Mouse (Mus musculus) heart, embryonic 14.5 days (tissue): ENCODE measurements around the gene Kctd11. TPM values are rescaled to one million over a fixed set of nuclear protein-coding genes. Genes with fewer than 3 reads are reported as not detected.
A peak's percentile ranks its signal among the peaks of the same experiment; 100 is the strongest.

Source experiments
- ATAC-seq: fragments of 200-750 bp; cut with Nextera tagmentation; 2 replicates; pipeline ENCODE4 v1.8.0; 2017; ENCODE audit warnings: low read depth, moderate TSS enrichment; ENCODE audit not compliant: insufficient number of reproducible peaks, insufficient read depth, low FRiP score
- H3K27ac ChIP-seq, 2 experiments: fragments of 200-500 bp in 1 of 2; fragments of 300-500 bp in 1 of 2; sonication (generic) in 1 of 2; replicated peaks in 1 of 2; 2 replicates each; pipeline ENCODE4 v1.5.1; 2012 to 2014; ENCODE audit warnings: low read depth in 2 of 2, low read length in 2 of 2, control low read depth in 1 of 2, mild to moderate bottlenecking in 1 of 2, mixed read lengths in 1 of 2; ENCODE audit not compliant: control insufficient read depth in 1 of 2, insufficient read depth in 1 of 2
- H3K27me3 ChIP-seq: fragments of 300-500 bp; sonication (generic); 2 replicates; pipeline ENCODE4 v1.6.1; 2014; ENCODE audit warnings: mild to moderate bottlenecking, low read length, control low read depth; ENCODE audit not compliant: control insufficient read depth, insufficient read depth
- H3K36me3 ChIP-seq: fragments of 300-500 bp; sonication (generic); 2 replicates; pipeline ENCODE4 v1.6.1; 2014; ENCODE audit warnings: mild to moderate bottlenecking, control low read depth, low read length, mixed read lengths; ENCODE audit not compliant: control insufficient read depth, insufficient read depth
- H3K4me1 ChIP-seq, 2 experiments: fragments of 200-500 bp in 1 of 2; fragments of 300-500 bp in 1 of 2; sonication (generic) in 1 of 2; 2 replicates each; pipeline ENCODE4 v1.6.1; 2012 to 2014; ENCODE audit warnings: low read length in 2 of 2, control low read depth in 1 of 2, mixed read lengths in 1 of 2; ENCODE audit not compliant: control insufficient read depth in 2 of 2, insufficient read depth in 2 of 2
- H3K4me2 ChIP-seq: fragments of 300-500 bp; sonication (generic); 2 replicates; pipeline ENCODE4 v1.6.1; 2014; ENCODE audit warnings: mild to moderate bottlenecking, low read length
- H3K4me3 ChIP-seq, 2 experiments: fragments of 200-500 bp in 1 of 2; fragments of 300-500 bp in 1 of 2; sonication (generic) in 1 of 2; 2 replicates each; pipeline ENCODE4 v1.5.1; 2012 to 2014; ENCODE audit warnings: low read length in 2 of 2, mild to moderate bottlenecking in 2 of 2, control low read depth in 1 of 2, low read depth in 1 of 2, moderate library complexity in 1 of 2; ENCODE audit not compliant: control insufficient read depth in 1 of 2, insufficient read depth in 1 of 2
- H3K9ac ChIP-seq: fragments of 300-500 bp; sonication (generic); 2 replicates; pipeline ENCODE4 v1.6.1; 2014; ENCODE audit warnings: mild to moderate bottlenecking, low read length
- H3K9me3 ChIP-seq: fragments of 300-500 bp; sonication (generic); 2 replicates; pipeline ENCODE4 v1.6.1; 2016; ENCODE audit warnings: low read length, control low read depth; ENCODE audit not compliant: control insufficient read depth
- WGBS: fragments of 180-500 bp; shearing (Covaris S2); extraction: QIAGEN DNeasy Blood & Tissue Kit; methylation state at CpG from one replicate; pipeline ENCODE4 v1.1.7; 2014; 5-methylcytosine and 5-hydroxymethylcytosine counted together
- polyA plus RNA-seq: library from polyadenylated mRNA; unstranded; fragments of >200 nt; fragmentation: Nextera tagmentation; extraction: Ambion mirVana; gene quantifications from 2 replicates; pipeline ENCODE4 v1.2.1, GENCODE M21; 2014

Kctd11 gene
- polyA plus RNA-seq, 1 experiment from 2014 or later, result 2.8 TPM

GRCm38 (mm10) chr11:69854680-69855079, 26.5 kb downstream of the Kctd11 start:
- ATAC-seq, result no peak
- WGBS, result 74% methylated on average over 10 of the region's 10 CpGs

GRCm38 (mm10) chr11:69853994-69854393, 27.2 kb downstream of the Kctd11 start:
- Histone ChIP-seq H3K4me3 (no peak overlapping the region), H3K27ac (no peak overlapping the region), H3K4me2 (no peak overlapping the region), H3K4me1 (peaks cover 4 to 6% of the 10 kb centered on the region in 2 experiments; a peak in 2 of 4 replicates), H3K36me3 (peaks cover 29% of the 10 kb centered on the region), H3K9ac (no peak overlapping the region), H3K9me3 (no peaks in the 10 kb centered on the region), H3K27me3 (peaks cover 16% of the 10 kb centered on the region)
- WGBS, result 27% methylated on average over 7 of the region's 7 CpGs
- ATAC-seq, result 0 out of 2 replicates have a peak, but pooled peaks have one; percentile 9

More at GRCm38 (mm10) chr11:69854680-69855079, 26.5 kb downstream of the Kctd11 start:
- H3K9me3 ChIP-seq, result no peaks in the 10 kb centered on the region
- no peak overlapping the region for H3K9ac ChIP-seq
- H3K36me3 ChIP-seq, result peaks cover 22% of the 10 kb centered on the region
- H3K27me3 ChIP-seq, result peaks cover 17% of the 10 kb centered on the region
- no peak overlapping the region for H3K4me2 ChIP-seq
- peaks cover 4 to 6% of the 10 kb centered on the region in 2 experiments; a peak in 2 of 4 replicates for H3K4me1 ChIP-seq
- H3K27ac ChIP-seq, result no peak overlapping the region
- H3K4me3 ChIP-seq, result no peak overlapping the region

GRCm38 (mm10) chr11:69850754-69851153, 30.5 kb downstream of the Kctd11 start:
- Histone ChIP-seq H3K27me3 (no peaks in the 10 kb centered on the region), H3K9ac (no peak overlapping the region), H3K27ac (no peak overlapping the region), H3K9me3 (no peaks in the 10 kb centered on the region), H3K4me1 (peaks cover 15 to 18% of the 10 kb centered on the region in 2 experiments), H3K4me2 (no peak overlapping the region), H3K36me3 (peaks cover 42% of the 10 kb centered on the region), H3K4me3 (no peak overlapping the region)
- 74% methylated on average over 8 of the region's 8 CpGs for WGBS
- ATAC-seq, result no peak

- H3K27me3 ChIP-seq, result no peaks in the 10 kb centered on the region
- WGBS, result 93% methylated on average over 15 of the region's 15 CpGs
- H3K27ac ChIP-seq, result 0 out of 4 replicates have a peak overlapping the region, but pooled peaks of 1 of the 2 experiments have one; percentile 24
- H3K4me3 ChIP-seq, result no peak overlapping the region
- peaks cover 42% of the 10 kb centered on the region for H3K36me3 ChIP-seq
- H3K9me3 ChIP-seq, result no peaks in the 10 kb centered on the region
- ATAC-seq, result no peak
- H3K4me1 ChIP-seq, result peaks cover 16 to 23% of the 10 kb centered on the region in 2 experiments
- no peak overlapping the region for H3K4me2 ChIP-seq
- no peak overlapping the region for H3K9ac ChIP-seq
Observed at GRCm38 (mm10) chr11:69849884-69850283, 31.3 kb downstream of the Kctd11 start.

- no peak overlapping the region for H3K4me2 ChIP-seq
Observed at GRCm38 (mm10) chr11:69849128-69849527, 32.1 kb downstream of the Kctd11 start.

GRCm38 (mm10) chr11:69848021-69848420, 33.2 kb downstream of the Kctd11 start:
- H3K4me1 ChIP-seq, result peaks cover 14 to 19% of the 10 kb centered on the region in 2 experiments
- H3K9ac ChIP-seq, result no peak overlapping the region
- H3K36me3 ChIP-seq, result peaks cover 42% of the 10 kb centered on the region
- no peaks in the 10 kb centered on the region for H3K27me3 ChIP-seq
- peak overlapping the region; percentile 89 for H3K4me2 ChIP-seq
- H3K9me3 ChIP-seq, result no peaks in the 10 kb centered on the region
- WGBS, result 94% methylated on average over 6 of the region's 6 CpGs
- ATAC-seq, result no peak
- no peak overlapping the region for H3K27ac ChIP-seq
- H3K4me3 ChIP-seq, result peak overlapping the region in 1 of 2 experiments; percentile 84; a peak in 1 of 4 replicates

More at GRCm38 (mm10) chr11:69849128-69849527, 32.1 kb downstream of the Kctd11 start:
- peaks cover 42% of the 10 kb centered on the region for H3K36me3 ChIP-seq
- H3K9me3 ChIP-seq, result no peaks in the 10 kb centered on the region
- peaks cover 14 to 23% of the 10 kb centered on the region in 2 experiments for H3K4me1 ChIP-seq
- 73% methylated on average over 9 of the region's 9 CpGs for WGBS
- H3K9ac ChIP-seq, result no peak overlapping the region
- no peaks in the 10 kb centered on the region for H3K27me3 ChIP-seq
- no peak for ATAC-seq
- H3K4me3 ChIP-seq, result no peak overlapping the region
- H3K27ac ChIP-seq, result peak overlapping the region; percentile 12 to 30; a peak in 2 of 4 replicates

GRCm38 (mm10) chr11:69846738-69847688, 34.2 kb downstream of the Kctd11 start:
- peak; percentile 24 for ATAC-seq
- peaks cover 42% of the 10 kb centered on the region for H3K36me3 ChIP-seq

More at GRCm38 (mm10) chr11:69846738-69847688, 34.2 kb downstream of the Kctd11 start:
- H3K27me3 ChIP-seq, result no peaks in the 10 kb centered on the region
- peaks cover 14 to 19% of the 10 kb centered on the region in 2 experiments for H3K4me1 ChIP-seq
- peak overlapping the region; percentile 23 to 95; a peak in 3 of 4 replicates for H3K27ac ChIP-seq
- peak overlapping the region; percentile 89 for H3K4me2 ChIP-seq
- H3K4me3 ChIP-seq, result peak overlapping the region; percentile 57 to 84
- H3K9ac ChIP-seq, result peak overlapping the region; percentile 95
- H3K9me3 ChIP-seq, result no peaks in the 10 kb centered on the region
- 11% methylated on average over 37 of the region's 37 CpGs for WGBS
